Mouse (Mus musculus): ENCODE measurements at regions not wholly inside any gene's neighbourhood (a gene's known extent, or its start where the extent isn't known, plus 50 kb on each side); places are given as distances from the start of the nearest gene placed in this dataset.
"Not testable (repeated sequence)": the region's sequence is repeated elsewhere in the genome, so short reads cannot be mapped to it uniquely, and the experiment has no call there.

- no peak for ATAC-seq (ENCODE audit: extremely low read depth, insufficient number of reproducible peaks, low FRiP score, poor library complexity, severe bottlenecking)
Measured at GRCm38 (mm10) chr15:60333573-60334306, 317.3 kb upstream of the 4933412E24Rik start.

GRCm38 (mm10) chr15:60317577-60317976 is 301.2 kb upstream of the 4933412E24Rik start:
- no peak for ATAC-seq (ENCODE audit: extremely low read depth, insufficient number of reproducible peaks, low FRiP score, poor library complexity, severe bottlenecking)

- ATAC-seq (ENCODE audit: extremely low read depth, insufficient number of reproducible peaks, low FRiP score, poor library complexity, severe bottlenecking) = no peak
Measured at GRCm38 (mm10) chr15:60315210-60315609, 298.8 kb upstream of the 4933412E24Rik start.

GRCm38 (mm10) chr15:60309909-60310308 is 293.5 kb upstream of the 4933412E24Rik start:
- ATAC-seq (ENCODE audit: extremely low read depth, insufficient number of reproducible peaks, low FRiP score, poor library complexity, severe bottlenecking) = no peak

GRCm38 (mm10) chr15:60308968-60309367 is 292.6 kb upstream of the 4933412E24Rik start:
- no peak for ATAC-seq (ENCODE audit: extremely low read depth, insufficient number of reproducible peaks, low FRiP score, poor library complexity, severe bottlenecking)

GRCm38 (mm10) chr15:60308126-60308525 is 291.7 kb upstream of the 4933412E24Rik start:
- no peak for ATAC-seq (ENCODE audit: extremely low read depth, insufficient number of reproducible peaks, low FRiP score, poor library complexity, severe bottlenecking)

GRCm38 (mm10) chr15:60303501-60303900 is 287.1 kb upstream of the 4933412E24Rik start:
- no peak for ATAC-seq (ENCODE audit: extremely low read depth, insufficient number of reproducible peaks, low FRiP score, poor library complexity, severe bottlenecking)

- ATAC-seq (ENCODE audit: extremely low read depth, insufficient number of reproducible peaks, low FRiP score, poor library complexity, severe bottlenecking) = no peak
Measured at GRCm38 (mm10) chr15:60301939-60302338, 285.5 kb upstream of the 4933412E24Rik start.

GRCm38 (mm10) chr15:60285321-60285720 is 268.9 kb upstream of the 4933412E24Rik start:
- ATAC-seq (ENCODE audit: extremely low read depth, insufficient number of reproducible peaks, low FRiP score, poor library complexity, severe bottlenecking) = no peak

- ATAC-seq (ENCODE audit: extremely low read depth, insufficient number of reproducible peaks, low FRiP score, poor library complexity, severe bottlenecking) = no peak
Measured at GRCm38 (mm10) chr15:60280378-60280777, 264.0 kb upstream of the 4933412E24Rik start.

GRCm38 (mm10) chr15:60253661-60254060 is 237.2 kb upstream of the 4933412E24Rik start:
- ATAC-seq (ENCODE audit: extremely low read depth, insufficient number of reproducible peaks, low FRiP score, poor library complexity, severe bottlenecking) = not testable (repeated sequence)

GRCm38 (mm10) chr15:60226335-60226938 is 210.0 kb upstream of the 4933412E24Rik start:
- ATAC-seq (ENCODE audit: extremely low read depth, insufficient number of reproducible peaks, low FRiP score, poor library complexity, severe bottlenecking) = no peak

- ATAC-seq (ENCODE audit: extremely low read depth, insufficient number of reproducible peaks, low FRiP score, poor library complexity, severe bottlenecking) = no peak
Measured at GRCm38 (mm10) chr15:60195070-60195469, 178.7 kb upstream of the 4933412E24Rik start.

GRCm38 (mm10) chr15:60193157-60193556 is 176.7 kb upstream of the 4933412E24Rik start:
- no peak for ATAC-seq (ENCODE audit: extremely low read depth, insufficient number of reproducible peaks, low FRiP score, poor library complexity, severe bottlenecking)

GRCm38 (mm10) chr15:60187002-60187715 is 170.7 kb upstream of the 4933412E24Rik start:
- ATAC-seq (ENCODE audit: extremely low read depth, insufficient number of reproducible peaks, low FRiP score, poor library complexity, severe bottlenecking) = no peak

- peak; percentile 91 for ATAC-seq (ENCODE audit: extremely low read depth, insufficient number of reproducible peaks, low FRiP score, poor library complexity, severe bottlenecking)
Measured at GRCm38 (mm10) chr15:60141554-60142070, 125.2 kb upstream of the 4933412E24Rik start.

- no peak for ATAC-seq (ENCODE audit: extremely low read depth, insufficient number of reproducible peaks, low FRiP score, poor library complexity, severe bottlenecking)
Measured at GRCm38 (mm10) chr15:60136671-60137070, 120.3 kb upstream of the 4933412E24Rik start.

GRCm38 (mm10) chr15:60134515-60134914 is 118.1 kb upstream of the 4933412E24Rik start:
- ATAC-seq (ENCODE audit: extremely low read depth, insufficient number of reproducible peaks, low FRiP score, poor library complexity, severe bottlenecking) = no peak

GRCm38 (mm10) chr15:60132701-60133100 is 116.3 kb upstream of the 4933412E24Rik start:
- ATAC-seq (ENCODE audit: extremely low read depth, insufficient number of reproducible peaks, low FRiP score, poor library complexity, severe bottlenecking) = no peak

GRCm38 (mm10) chr15:60124461-60124860 is 108.0 kb upstream of the 4933412E24Rik start:
- no peak for ATAC-seq (ENCODE audit: extremely low read depth, insufficient number of reproducible peaks, low FRiP score, poor library complexity, severe bottlenecking)
